ENCODE assay signal across 9 mouse cellular contexts in the genomic region with DNA sequence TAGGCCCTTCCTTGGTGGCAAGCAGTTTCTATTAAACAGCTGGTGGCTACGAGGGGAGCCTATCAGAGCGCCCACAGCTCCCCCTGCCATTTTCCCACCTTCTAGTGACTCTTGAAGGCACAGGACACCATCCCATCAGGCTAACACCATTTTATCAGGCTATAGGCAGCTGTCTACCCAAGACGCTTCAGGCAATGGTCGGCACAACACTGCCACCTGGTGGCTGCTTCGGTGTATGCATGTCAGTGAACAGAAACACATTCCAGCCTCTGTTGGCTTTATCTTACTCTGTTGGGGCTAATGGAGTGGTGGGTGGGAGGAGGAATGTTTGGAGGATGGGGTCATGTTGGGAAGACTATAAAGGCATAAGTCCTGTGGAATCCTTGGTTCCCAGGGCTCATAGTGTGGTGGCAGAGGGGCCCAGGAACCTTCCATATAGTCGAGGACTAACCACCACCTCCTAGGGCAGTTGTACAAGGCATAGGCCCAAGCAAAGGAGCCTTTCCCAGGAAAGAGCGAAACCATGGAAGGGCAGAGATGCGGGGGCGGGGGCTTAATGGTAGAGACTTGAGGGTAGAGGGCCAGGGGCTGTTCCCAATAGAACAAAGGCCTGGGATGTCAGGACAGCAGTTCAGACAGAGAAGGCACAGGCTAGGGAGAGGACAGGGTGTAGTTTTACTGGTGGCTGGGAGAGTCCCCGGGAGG.
DNase-seq lines count a peak whose midpoint lies in the region; ATAC-seq and TF ChIP-seq lines count a peak whose summit lies in the region.
"Had no signal": no experiment of that assay in that cellular context is flagged by ENCODE, and none has a peak within 500 bp of the region (broad histone marks: within the 10 kb centered on the region; RNA-seq: fewer than 3 reads in every experiment).

No protein-coding gene starts in this region.

- no peak overlapping the region for H3K4me3 ChIP-seq in hindbrain, embryonic 11.5 days (ENCODE audit: low read depth, low read length)
- no peak overlapping the region for H3K4me3 ChIP-seq in midbrain, embryonic 10.5 days
- H3K4me3 ChIP-seq: liver, embryonic 15.5 days had no signal

- TF ChIP-seq POLR2A in brain, embryonic 14.5 days (IDR thresholded peaks at IDR 0.05; ENCODE audit: borderline replicate concordance, extremely low read depth, insufficient read depth, insufficient read length, poor library complexity, severe bottlenecking) = no peak

- H3K27ac ChIP-seq in hindbrain, embryonic 11.5 days (ENCODE audit: low read depth, low read length) = no peak overlapping the region; the same call in 1 of the 2 replicates
- peak overlapping the region; percentile 56 for H3K27ac ChIP-seq in midbrain, embryonic 10.5 days (replicated peaks)
- H3K27ac ChIP-seq: liver, embryonic 15.5 days had no signal

- no peak overlapping the region for H3K4me2 ChIP-seq in hindbrain, embryonic 11.5 days (replicated peaks; ENCODE audit: low read depth, low read length)
- H3K4me2 ChIP-seq: liver, embryonic 15.5 days had no signal

- peak; percentile 98 for TF ChIP-seq CTCF in brain, embryonic 14.5 days (IDR thresholded peaks at IDR 0.05; ENCODE audit: borderline replicate concordance, extremely low read depth, insufficient read depth, insufficient read length)

- H3K9me3 ChIP-seq in hindbrain, embryonic 11.5 days (ENCODE audit: control insufficient read depth, low read length) = no peaks in the 10 kb centered on the region
- no peaks in the 10 kb centered on the region for H3K9me3 ChIP-seq in midbrain, embryonic 10.5 days (replicated peaks)
- H3K9me3 ChIP-seq: liver, embryonic 15.5 days had no signal

- DNase-seq in MN1 (ENCODE audit: low spot score) = peak; percentile 81
- DNase-seq in brain, embryonic 14.5 days (ENCODE audit: low read depth) = peak; percentile 86
- DNase-seq in hindbrain, embryonic 11.5 days (ENCODE audit: low spot score) = peak; percentile 93
- DNase-seq in layer of hippocampus, postnatal 36 days = peak; percentile 77 to 82
- DNase-seq in midbrain, embryonic 10.5 days (ENCODE audit: low spot score) = peak; percentile 84
- peak; percentile 46 for DNase-seq in skeletal muscle tissue, adult 2 months (ENCODE audit: low read depth, low spot score)

- peaks cover 7% of the 10 kb centered on the region; the same call in 1 of the 2 replicates for H3K36me3 ChIP-seq in hindbrain, embryonic 11.5 days (ENCODE audit: control insufficient read depth, insufficient read depth, low read length)
- peaks cover 31% of the 10 kb centered on the region for H3K36me3 ChIP-seq in midbrain, embryonic 10.5 days
- H3K36me3 ChIP-seq: liver, embryonic 15.5 days had no signal

- H3K4me1 ChIP-seq in hindbrain, embryonic 11.5 days (replicated peaks; ENCODE audit: control insufficient read depth, insufficient read depth, low read length) = 0 out of 2 replicates have a peak, but pooled peaks cover 2% of the 10 kb centered on the region
- peaks cover 52% of the 10 kb centered on the region for H3K4me1 ChIP-seq in midbrain, embryonic 10.5 days
- H3K4me1 ChIP-seq: liver, embryonic 15.5 days had no signal

- WGBS in hindbrain, embryonic 11.5 days = 43% methylated on average over 10 of the region's 10 CpGs
- WGBS in midbrain, embryonic 10.5 days = 44% methylated on average over 10 of the region's 10 CpGs

- ATAC-seq in erythroid progenitor cell, adult 5-6 weeks (replicated peaks; ENCODE audit: low FRiP score, poor library complexity, severe bottlenecking) = 0 out of 2 replicates have a peak, but pooled peaks have one; percentile 46
- ATAC-seq in hindbrain, embryonic 11.5 days (ENCODE audit: low FRiP score) = peak; percentile 47; the same call in 1 of the 2 replicates
- no peak for ATAC-seq in inflammation-experienced regulatory T-cells, adult 6 months

- no peaks in the 10 kb centered on the region for H3K27me3 ChIP-seq in hindbrain, embryonic 11.5 days (ENCODE audit: control insufficient read depth, insufficient read depth, low read length)
- peaks cover 68% of the 10 kb centered on the region for H3K27me3 ChIP-seq in midbrain, embryonic 10.5 days (ENCODE audit: low read depth, poor library complexity, severe bottlenecking)
- H3K27me3 ChIP-seq: liver, embryonic 15.5 days had no signal

- H3K9ac ChIP-seq in hindbrain, embryonic 11.5 days (ENCODE audit: low read depth, low read length) = no peak overlapping the region
- H3K9ac ChIP-seq: liver, embryonic 15.5 days had no signal
